Mouse (Mus musculus): ENCODE measurements around the gene Hmg20b. TPM values are rescaled to one million over a fixed set of nuclear protein-coding genes. Genes with fewer than 3 reads are reported as not detected.

Hmg20b gene
- polyA plus RNA-seq, 1 experiment, result 36.3 TPM

DNA sequence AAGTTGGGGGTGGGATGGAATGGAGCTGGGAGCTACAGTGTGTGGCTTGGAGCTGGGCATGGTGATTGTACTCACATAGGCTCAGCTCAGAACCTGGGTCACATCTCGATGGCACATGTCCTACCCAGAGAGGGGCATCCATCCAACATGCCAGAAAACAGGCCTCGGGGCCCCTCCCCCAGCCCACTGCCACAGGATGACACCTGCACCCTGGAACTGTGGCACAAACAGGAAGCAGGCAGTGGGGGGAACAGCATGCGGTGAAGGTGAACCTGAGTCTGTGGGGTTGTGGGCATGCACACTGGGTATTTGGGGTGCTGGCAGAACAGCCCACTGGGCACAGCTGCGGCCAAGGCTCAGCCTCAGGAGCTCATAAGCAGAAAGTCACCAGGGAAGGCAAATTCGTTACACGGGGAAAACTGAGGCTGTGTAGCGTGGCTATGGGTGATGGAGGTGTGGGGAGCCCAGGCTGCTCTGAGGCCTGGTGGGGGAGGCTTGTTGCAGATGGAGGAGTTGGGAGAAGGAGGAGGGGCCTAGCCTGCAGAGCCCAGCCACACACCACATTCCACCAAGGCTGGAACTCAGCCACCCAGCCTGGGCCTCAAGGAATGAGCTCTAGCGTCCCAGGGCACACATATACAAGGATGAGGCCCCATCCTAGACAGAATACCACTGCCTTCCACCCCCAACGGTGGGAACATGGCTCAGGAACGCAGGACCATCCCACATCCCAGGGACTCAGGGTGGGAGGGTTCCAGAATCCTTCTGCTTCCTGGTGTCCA, 20.9 kb downstream of the Hmg20b start:
- no peak for DNase-seq (ENCODE audit: extremely low spot score in 1 of 2, low spot score in 1 of 2)

DNA sequence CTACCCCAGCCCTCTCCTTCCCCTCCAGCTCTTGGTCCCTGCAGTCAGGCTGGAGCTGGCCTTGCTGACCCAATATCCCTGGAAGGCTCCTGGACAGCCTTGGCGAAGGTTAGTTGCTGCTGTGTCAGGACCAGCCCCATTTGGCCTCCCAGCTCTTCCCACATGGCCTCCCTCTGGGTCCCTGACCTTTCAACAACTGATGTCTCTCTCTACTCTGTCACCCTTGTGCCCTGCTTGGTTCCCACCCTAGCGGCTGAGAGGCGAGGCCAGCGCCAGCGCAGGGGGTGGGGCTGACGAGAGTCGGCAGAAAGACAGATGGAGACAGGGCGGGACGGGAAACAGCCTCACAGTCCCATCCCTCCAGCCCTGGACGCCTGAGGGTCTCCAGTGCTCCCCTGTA, 21.9 kb downstream of the Hmg20b start, which contains the start of gene Tbxa2r:
Gene Tbxa2r (plus strand): TSS at position 346 of the 400 bp plus-strand sequence.
- DNase-seq (ENCODE audit: extremely low spot score in 1 of 2, low spot score in 1 of 2), result no peak

- no peak for DNase-seq (ENCODE audit: extremely low spot score in 1 of 2, low spot score in 1 of 2)
These were observed 22.3 kb downstream of the Hmg20b start for GRCm38 (mm10) chr10:81327959-81328358.

GRCm38 (mm10) chr10:81326858-81327257, 23.4 kb downstream of the Hmg20b start:
- no peak for DNase-seq (ENCODE audit: extremely low spot score in 1 of 2, low spot score in 1 of 2)

DNA sequence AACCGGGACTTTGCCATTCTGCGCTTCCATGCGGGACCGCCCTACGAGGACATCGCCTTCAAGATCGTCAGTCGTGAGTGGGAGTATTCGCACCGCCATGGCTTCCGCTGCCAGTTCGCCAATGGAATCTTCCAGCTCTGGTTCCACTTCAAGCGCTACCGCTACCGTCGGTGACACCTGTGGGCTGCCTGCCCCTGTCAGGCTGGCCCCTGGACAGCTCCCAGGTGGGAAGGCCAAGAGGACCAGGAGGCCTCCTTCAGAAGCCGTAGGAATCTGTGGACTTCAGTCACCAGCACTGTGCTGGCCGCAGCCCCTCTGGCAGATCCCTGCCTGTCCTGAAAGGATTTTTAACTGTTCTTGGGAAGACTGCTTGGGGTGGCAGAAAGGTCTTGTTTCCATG, 24.5 kb downstream of the Hmg20b start:
- DNase-seq (ENCODE audit: extremely low spot score in 1 of 2, low spot score in 1 of 2), result no peak

DNA sequence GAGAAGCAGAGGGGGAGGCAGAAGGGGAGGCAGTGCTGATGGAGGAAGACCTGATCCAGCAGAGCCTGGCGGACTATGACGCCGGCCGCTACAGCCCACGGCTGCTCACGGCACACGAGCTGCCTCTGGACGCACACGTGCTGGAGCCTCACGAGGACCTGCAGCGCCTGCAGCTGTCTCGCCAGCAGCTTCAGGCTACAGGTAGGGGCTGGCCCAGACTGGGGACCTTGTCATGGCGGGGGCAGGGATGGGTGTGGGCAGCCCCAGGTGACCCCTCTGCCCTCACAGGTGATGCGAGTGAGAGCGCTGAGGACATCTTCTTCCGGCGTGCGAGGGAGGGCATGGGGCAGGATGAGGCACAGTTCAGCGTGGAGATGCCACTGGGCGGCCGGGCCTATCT, 25.1 kb downstream of the Hmg20b start:
- no peak for DNase-seq (ENCODE audit: extremely low spot score in 1 of 2, low spot score in 1 of 2)

GRCm38 (mm10) chr10:81323791-81324530, 26.3 kb downstream of the Hmg20b start:
- DNase-seq (ENCODE audit: extremely low spot score in 1 of 2, low spot score in 1 of 2), result no peak

- DNase-seq (ENCODE audit: extremely low spot score in 1 of 2, low spot score in 1 of 2), result no peak
These were observed 27.0 kb downstream of the Hmg20b start for GRCm38 (mm10) chr10:81323141-81323775.

DNA sequence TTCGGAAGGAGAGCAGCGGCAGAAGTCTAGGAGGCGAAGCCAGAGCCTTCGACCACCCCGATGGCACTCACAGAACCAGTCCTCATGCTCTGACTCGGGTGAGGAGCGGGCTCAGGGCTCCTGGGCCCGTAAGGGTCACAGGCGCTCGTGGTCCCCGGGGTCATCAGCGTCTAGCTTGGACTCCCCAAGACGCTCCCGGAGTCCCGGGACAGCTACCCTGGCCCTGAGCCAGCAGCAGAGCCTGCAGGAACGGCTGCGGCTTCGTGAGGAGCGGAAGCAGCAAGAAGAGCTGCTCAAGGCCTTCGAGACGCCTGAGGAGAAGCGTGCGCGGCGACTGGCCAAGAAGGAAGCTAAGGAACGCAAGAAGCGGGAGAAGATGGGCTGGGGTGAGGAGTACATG, 27.8 kb downstream of the Hmg20b start:
- no peak for DNase-seq (ENCODE audit: extremely low spot score in 1 of 2, low spot score in 1 of 2)

- DNase-seq (ENCODE audit: extremely low spot score in 1 of 2, low spot score in 1 of 2), result no peak
These were observed 28.8 kb downstream of the Hmg20b start for GRCm38 (mm10) chr10:81321436-81321835.

DNA sequence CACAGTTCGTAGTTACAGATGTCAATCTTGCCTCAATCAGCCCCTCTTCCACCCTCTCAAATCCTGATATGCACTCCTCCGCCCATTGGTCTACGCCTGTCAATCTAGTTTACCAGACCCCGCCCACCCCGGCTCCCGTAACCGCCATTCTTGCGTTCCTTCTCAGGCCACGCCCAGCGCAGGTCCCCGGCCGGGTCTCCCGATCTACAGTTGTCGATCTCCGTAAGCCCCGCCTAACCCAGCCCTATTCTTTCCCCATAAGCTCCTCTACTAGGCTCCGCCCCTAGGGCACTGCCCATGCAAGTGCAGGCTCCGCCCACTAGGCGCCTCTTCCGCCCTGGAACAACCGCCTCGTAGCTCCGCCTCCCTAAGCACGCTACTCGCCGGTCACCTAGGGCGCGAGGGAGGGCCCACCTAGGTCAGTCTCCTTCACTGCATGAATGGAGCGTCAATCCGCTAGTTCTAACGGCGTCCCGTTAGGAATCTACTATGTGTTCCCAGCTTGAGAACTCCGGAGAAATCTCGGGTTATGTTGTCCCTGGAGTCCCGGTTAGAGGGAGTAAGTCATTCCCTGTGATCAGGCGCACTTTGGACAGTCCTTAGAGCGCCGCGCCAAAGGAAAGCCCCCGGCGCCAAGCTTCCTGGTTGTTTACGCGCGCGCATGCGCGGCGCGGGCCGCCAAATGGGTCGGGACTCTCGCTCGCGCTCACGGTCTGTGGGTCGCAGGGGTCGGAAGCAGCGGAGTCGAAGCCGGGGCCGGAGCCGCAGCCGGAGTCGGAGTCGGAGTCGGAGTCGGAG, 29.5 kb downstream of the Hmg20b start, which contains the start of gene Cactin:
Gene Cactin (plus strand): TSS at position 554 of the 798 bp plus-strand sequence.
- DNase-seq (ENCODE audit: extremely low spot score in 1 of 2, low spot score in 1 of 2), result peak; percentile 99

DNA sequence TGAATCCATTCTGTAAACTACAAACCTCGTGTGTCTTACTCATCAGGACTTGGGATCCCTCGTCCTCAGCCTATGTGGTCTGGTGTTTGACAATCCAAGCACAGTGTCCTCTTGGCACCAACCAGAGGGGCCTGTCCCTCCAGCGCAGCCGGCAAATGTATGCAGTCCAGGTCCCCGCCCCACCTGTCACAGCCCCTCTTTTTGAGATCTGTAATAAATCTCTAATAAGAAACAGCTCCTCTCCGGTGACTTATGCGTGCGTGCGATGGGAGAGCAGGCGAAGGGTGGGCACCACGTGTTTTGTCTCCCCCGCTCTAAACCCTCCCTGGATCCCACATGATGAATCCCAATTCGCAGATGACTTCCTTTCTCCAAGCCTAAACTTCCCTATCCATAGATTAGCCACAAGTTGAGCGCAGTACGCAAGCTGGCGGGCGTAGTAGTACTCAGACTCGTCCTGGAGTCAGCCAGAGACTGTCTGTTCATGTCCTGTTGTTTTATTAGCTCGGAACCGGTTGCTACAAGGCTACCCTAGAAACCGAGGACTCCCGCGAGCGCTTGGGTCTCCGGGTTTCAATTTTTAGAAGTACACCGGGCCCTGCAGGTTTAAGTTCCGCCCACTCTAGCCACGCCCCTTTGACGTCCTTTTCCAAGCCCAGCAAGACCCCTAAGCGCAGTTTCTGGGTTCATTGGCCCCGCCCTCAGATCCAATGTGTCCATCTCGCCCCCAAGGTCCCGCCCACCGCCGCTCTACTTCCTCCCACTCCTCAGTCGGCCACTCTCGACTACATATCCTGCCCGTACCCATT, 30.3 kb downstream of the Hmg20b start:
- no peak for DNase-seq (ENCODE audit: extremely low spot score in 1 of 2, low spot score in 1 of 2)

DNA sequence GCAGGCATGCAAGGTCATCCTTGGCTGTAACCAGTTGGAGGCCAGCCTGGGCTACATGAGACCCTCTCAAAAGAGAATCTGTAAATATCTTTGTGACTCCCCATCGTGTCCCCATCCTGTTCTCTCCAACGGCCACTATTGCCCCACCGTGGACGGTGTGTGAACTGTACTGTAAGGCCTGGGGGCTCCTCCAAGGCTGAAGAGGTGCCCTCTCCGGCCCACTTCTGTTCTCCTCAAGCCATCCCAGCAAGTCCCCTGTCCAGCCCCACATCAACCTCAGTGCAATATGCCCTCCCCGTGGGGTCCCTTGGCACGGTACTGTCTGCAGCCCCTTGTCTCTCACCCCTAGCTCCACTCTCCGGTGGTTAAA, 31.0 kb downstream of the Hmg20b start:
- DNase-seq (ENCODE audit: extremely low spot score in 1 of 2, low spot score in 1 of 2), result no peak

DNA sequence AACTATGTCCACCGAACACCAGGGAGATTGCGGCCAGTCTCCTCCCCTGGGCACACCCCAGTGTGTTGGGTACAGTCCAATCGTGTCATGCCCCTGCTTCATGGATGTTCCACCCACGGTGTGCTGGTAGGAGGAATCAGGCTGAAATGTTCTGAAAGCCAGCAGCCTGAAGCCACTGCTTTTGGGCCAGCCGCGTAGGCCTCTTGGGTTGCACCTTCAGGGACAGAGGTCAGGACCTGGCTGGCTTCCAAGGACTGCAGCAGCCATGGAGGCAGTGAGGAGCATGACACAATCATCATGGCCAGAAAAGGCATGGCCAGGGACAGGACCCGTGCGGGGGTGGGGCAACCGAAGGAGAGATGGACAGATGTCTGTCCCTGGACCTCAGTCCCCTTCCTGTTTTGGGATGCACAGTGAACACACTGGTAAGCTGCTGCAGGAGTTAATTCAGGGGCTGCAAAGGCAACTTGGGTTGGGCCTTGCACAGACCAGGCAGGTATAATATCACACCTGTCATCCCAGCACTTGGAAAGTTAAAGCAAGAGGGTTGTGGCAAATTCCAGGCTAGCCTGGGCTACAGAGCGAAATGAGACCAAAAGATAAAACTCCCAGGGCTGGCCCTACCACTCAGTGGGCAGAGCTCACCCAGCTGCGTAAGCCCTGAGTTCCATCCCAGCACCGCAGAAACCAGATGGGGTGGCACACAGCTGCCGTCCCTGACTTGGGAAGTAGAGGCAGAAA, 31.5 kb downstream of the Hmg20b start:
- DNase-seq (ENCODE audit: extremely low spot score in 1 of 2, low spot score in 1 of 2), result no peak

DNA sequence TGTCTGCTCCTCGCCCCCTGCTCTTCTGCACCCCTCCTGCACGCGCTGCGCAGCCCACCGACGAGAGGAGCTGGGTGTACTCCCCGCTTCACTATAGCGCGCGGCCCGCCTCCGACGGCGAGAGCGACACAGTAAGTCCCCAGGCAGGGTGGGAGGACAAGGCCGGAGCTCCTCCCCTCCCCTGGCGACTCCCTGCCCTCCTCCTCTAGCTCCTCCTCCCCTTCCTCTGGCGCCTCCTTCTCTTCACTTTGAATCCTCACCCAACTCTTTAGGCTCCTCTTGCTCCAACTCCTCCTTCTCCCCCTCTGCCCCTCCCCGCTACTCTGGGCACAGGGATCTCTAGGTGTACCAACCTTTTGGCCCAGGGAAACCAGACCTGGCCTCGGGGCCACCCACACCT, 33.0 kb downstream of the Hmg20b start:
- DNase-seq (ENCODE audit: extremely low spot score in 1 of 2, low spot score in 1 of 2), result no peak

DNA sequence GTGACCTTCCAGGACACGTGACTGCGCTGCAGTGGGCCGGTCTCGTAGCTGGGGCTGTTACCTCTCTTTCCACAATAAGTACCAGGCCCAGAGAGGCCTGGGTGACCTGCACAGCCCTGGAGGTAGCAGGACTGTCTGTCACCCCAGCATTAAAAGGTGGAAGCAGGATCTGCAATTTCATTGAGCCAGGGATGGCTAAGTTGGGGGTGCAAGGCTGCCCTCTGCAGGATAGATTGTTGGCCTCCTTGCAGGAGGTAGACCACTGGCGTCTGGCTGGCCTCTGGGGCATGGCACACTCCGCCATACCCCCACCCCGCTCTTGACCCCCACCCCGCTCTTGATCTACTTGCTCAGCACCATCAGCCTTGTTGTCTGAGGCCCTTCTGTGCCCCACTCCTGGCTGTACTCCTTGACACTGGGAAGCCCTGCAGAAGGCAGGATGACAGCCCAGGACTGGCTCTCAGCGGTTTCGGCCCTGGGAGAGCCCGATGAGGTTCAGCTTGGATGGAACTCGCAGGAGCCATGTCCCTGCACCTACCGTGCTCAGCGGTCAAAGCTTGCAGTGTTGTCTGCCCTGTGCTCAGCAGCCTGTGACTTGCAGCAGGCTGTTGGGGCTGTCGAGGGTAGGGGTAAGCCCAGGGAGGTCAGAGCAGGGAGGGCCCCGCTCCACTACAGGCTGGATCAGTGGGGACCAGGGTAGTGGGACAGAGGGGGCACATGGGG, 33.8 kb downstream of the Hmg20b start:
- no peak for DNase-seq (ENCODE audit: extremely low spot score in 1 of 2, low spot score in 1 of 2)

- DNase-seq (ENCODE audit: extremely low spot score in 1 of 2, low spot score in 1 of 2), result no peak
These were observed 34.7 kb downstream of the Hmg20b start for GRCm38 (mm10) chr10:81315587-81315986.

DNA sequence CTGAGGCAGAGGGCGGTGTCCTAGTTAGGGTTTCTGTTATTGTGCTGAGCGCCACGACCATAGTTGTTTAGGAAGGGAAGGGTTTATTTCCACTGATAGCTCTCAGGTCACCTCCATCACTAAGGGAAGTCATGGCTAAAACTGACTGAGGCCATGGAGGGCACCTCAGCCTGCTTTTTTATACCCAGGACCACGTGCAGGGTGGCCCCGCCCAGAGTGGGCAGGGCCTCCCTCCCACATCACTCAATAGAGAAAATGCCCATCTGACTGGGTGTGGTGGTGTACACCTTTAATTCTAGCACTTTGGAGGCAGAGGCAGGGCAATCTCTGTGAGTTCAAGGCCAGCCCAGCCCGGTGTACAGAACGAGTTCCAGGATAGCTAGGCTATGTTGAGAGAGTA, 36.1 kb downstream of the Hmg20b start:
- DNase-seq (ENCODE audit: extremely low spot score in 1 of 2, low spot score in 1 of 2), result no peak

GRCm38 (mm10) chr10:81313581-81313980, 36.7 kb downstream of the Hmg20b start:
- no peak for DNase-seq (ENCODE audit: extremely low spot score in 1 of 2, low spot score in 1 of 2)
